Mouse (Mus musculus) C2C12 (cell line): ENCODE data around the gene Gm45233. TPM values are rescaled to one million over a fixed set of nuclear protein-coding genes. Genes with fewer than 3 reads are reported as not detected.

Experiments
- H3K27me3 ChIP-seq: one replicate; pipeline ENCODE4 v1.6.1; 2011; ENCODE audit not compliant: control insufficient read depth, insufficient read depth, insufficient read length
- H3K36me3 ChIP-seq: one replicate; pipeline ENCODE4 v1.6.1; 2011; ENCODE audit not compliant: control insufficient read depth, insufficient read depth
- H3K4me3 ChIP-seq: one replicate; pipeline ENCODE4 v1.5.1; 2011; ENCODE audit warnings: mild to moderate bottlenecking, control low read depth; ENCODE audit not compliant: poor library complexity, insufficient read depth, severe bottlenecking
- H3K79me2 ChIP-seq: one replicate; pipeline ENCODE4 v1.6.1; 2011; ENCODE audit not compliant: control insufficient read depth, insufficient read depth
- H3K79me3 ChIP-seq: one replicate; pipeline ENCODE4 v1.6.1; 2011; ENCODE audit warnings: low read depth, control low read depth
- H3ac ChIP-seq: one replicate; pipeline ENCODE3; 2011; ENCODE audit warnings: low read depth; ENCODE audit not compliant: control insufficient read depth, insufficient read length
- CEBPB ChIP-seq: IDR thresholded peaks from one replicate; pipeline ENCODE4 v1.6.1; 2011; ENCODE audit warnings: low read depth, mild to moderate bottlenecking, control low read depth, moderate library complexity
- CTCF ChIP-seq: IDR thresholded peaks from one replicate; pipeline ENCODE4 v1.5.1; 2011; ENCODE audit not compliant: control insufficient read depth, insufficient read depth, insufficient read length
- FOSL1 ChIP-seq: IDR thresholded peaks from one replicate; pipeline ENCODE4 v1.8.0; 2011; ENCODE audit warnings: mild to moderate bottlenecking, low read length; ENCODE audit not compliant: poor library complexity, insufficient read depth, severe bottlenecking
- MAX ChIP-seq: IDR thresholded peaks from one replicate; pipeline ENCODE4 v1.6.1; 2011; ENCODE audit warnings: mild to moderate bottlenecking, control low read depth
- MYOD1 ChIP-seq: IDR thresholded peaks from one replicate; pipeline ENCODE4 v1.6.1; 2011; ENCODE audit warnings: low read depth; ENCODE audit not compliant: control insufficient read depth, insufficient read length
- MYOG ChIP-seq: IDR thresholded peaks from one replicate; pipeline ENCODE4 v1.6.1; 2011; ENCODE audit not compliant: control insufficient read depth, insufficient read length; ENCODE audit errors: extremely low read depth
- USF1 ChIP-seq: IDR thresholded peaks from one replicate; pipeline ENCODE4 v1.6.1; 2011; ENCODE audit warnings: low read depth, mild to moderate bottlenecking, control low read depth, moderate library complexity
- polyA plus RNA-seq: library from polyadenylated mRNA; unstranded; fragments of >200 nt; fragmentation: generic; extraction: Trizol; gene quantifications from one replicate; pipeline ENCODE4 v1.2.1, GENCODE M21; 2012; ENCODE audit warnings: missing spikeins

Gene Gm45233
- polyA plus RNA-seq, 1 experiment = 0.09 TPM

DNA sequence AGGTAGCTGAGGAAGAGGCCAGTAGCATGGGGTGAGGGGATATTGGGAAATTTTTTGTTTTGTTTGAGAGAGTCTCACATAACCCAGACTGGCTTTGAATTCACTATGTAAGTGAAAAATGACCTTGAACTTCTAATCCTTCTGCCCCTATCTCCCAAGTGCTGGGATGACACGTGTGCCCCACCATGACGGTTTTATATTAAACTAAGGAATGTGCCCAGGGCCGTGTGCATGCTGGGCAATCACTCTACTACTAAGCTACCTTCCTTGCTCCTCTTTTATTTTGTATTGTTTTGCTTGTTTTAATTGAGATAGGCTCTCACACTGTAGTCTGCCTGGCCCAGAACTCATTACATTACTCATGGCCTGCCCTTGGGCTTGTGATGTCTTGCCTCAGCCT, 2.9 kb upstream of the Gm45233 start:
- H3K27me3 ChIP-seq = no peaks in the 10 kb centered on the region
- no peak overlapping the region for H3K4me3 ChIP-seq
- peaks cover 20% of the 10 kb centered on the region for H3K79me2 ChIP-seq
- TF ChIP-seq MAX = no peak
- no peak for TF ChIP-seq CTCF
- no peak for TF ChIP-seq CEBPB
- TF ChIP-seq MYOD1 = no peak
- TF ChIP-seq USF1 = no peak
- TF ChIP-seq MYOG = no peak
- no peak for TF ChIP-seq FOSL1
- H3ac ChIP-seq = no peak overlapping the region
- H3K36me3 ChIP-seq = no peaks in the 10 kb centered on the region
- H3K79me3 ChIP-seq = peaks cover 8% of the 10 kb centered on the region

DNA sequence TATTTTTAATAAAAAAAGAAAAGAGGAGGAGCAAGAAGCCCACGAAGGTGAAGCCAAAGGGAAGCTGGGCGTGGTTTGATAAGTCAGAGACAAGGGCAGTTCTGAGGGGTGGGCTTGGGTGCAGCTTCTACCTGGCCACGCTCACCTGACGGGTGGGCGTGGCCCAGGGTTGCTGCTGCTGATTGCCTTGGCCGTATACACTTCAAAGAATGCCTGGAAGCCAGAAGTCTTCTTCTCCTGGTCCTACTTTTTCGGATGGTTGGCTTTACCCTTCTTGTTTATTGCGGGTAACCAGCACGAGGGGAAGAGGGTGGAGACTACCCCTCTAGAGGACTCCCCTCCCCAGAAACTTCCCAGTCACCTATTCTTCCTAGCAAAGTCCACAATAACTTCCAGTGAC, 1.2 kb upstream of the Gm45233 start:
- Histone ChIP-seq H3ac (no peak overlapping the region), H3K27me3 (no peaks in the 10 kb centered on the region), H3K4me3 (peak overlapping the region; percentile 27), H3K79me2 (peaks cover 32% of the 10 kb centered on the region), H3K79me3 (peaks cover 8% of the 10 kb centered on the region), H3K36me3 (no peaks in the 10 kb centered on the region)
- TF ChIP-seq USF1 (no peak), MYOD1 (no peak), CTCF (no peak), MAX (no peak), FOSL1 (no peak), CEBPB (no peak), MYOG (no peak)

- peaks cover 8% of the 10 kb centered on the region for H3K79me3 ChIP-seq
- no peaks in the 10 kb centered on the region for H3K36me3 ChIP-seq
- H3ac ChIP-seq = peak overlapping the region; percentile 56
- peak overlapping the region; percentile 27 for H3K4me3 ChIP-seq
- no peaks in the 10 kb centered on the region for H3K27me3 ChIP-seq
- no peak for TF ChIP-seq USF1
- no peak for TF ChIP-seq MYOD1
- TF ChIP-seq FOSL1 = no peak
- TF ChIP-seq CEBPB = no peak
- TF ChIP-seq MYOG = no peak
- TF ChIP-seq CTCF = no peak
- no peak for TF ChIP-seq MAX
- H3K79me2 ChIP-seq = peaks cover 35% of the 10 kb centered on the region
These were observed 607 bp upstream of the Gm45233 start for GRCm38 (mm10) chr7:43443126-43443916.

DNA sequence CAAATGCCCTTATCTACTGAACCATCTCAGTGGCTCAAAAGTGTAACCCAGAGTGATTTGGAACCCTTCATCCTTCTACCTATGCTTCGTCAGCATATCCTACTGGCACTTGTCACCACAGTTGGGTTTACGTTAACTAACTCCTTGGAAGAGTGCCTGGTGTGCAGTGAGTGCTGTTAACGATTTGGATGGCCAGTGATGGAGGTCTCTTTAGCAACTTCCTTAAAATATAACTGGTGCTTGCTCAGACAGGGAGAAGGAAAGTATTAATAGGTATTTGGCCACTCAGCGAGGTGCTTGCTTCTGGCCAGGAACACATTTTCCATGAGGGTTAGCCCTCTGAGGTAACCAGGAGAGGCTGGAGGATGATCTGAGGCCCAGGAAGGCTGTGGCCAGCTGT, 3.9 kb downstream of the Gm45233 start:
- H3K27me3 ChIP-seq = no peaks in the 10 kb centered on the region
- no peaks in the 10 kb centered on the region for H3K36me3 ChIP-seq
- H3ac ChIP-seq = no peak overlapping the region
- H3K4me3 ChIP-seq = no peak overlapping the region
- H3K79me2 ChIP-seq = peaks cover 35% of the 10 kb centered on the region
- H3K79me3 ChIP-seq = peaks cover 8% of the 10 kb centered on the region
- TF ChIP-seq CTCF (no peak), MYOG (no peak), CEBPB (no peak), MYOD1 (no peak), MAX (no peak), FOSL1 (no peak), USF1 (no peak)

DNA sequence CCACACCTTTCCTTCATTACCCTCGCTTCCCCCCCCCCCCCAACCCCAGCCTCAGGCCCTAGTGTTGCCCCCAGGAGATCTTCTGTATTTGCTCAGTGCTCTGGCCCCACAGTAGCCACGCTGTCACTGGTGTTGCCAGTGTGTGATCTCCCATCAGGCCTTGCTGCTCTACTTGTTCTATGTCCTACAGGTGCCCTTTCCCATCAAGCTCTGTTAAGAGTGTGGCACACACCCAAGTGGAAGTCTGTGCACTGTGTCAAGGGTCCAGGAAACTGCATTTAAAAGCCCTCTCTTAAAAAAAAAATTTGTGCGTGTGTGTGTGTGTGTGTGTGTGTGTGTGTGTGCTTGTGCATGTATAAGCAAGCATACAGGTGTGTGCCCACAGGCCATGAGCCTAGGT, 4.3 kb downstream of the Gm45233 start:
- H3ac ChIP-seq = no peak overlapping the region
- no peaks in the 10 kb centered on the region for H3K36me3 ChIP-seq
- H3K79me2 ChIP-seq = peaks cover 35% of the 10 kb centered on the region
- peaks cover 8% of the 10 kb centered on the region for H3K79me3 ChIP-seq
- TF ChIP-seq MYOD1 = no peak
- TF ChIP-seq FOSL1 = no peak
- no peak for TF ChIP-seq CEBPB
- no peak for TF ChIP-seq USF1
- TF ChIP-seq CTCF = no peak
- no peak for TF ChIP-seq MAX
- no peaks in the 10 kb centered on the region for H3K27me3 ChIP-seq
- no peak overlapping the region for H3K4me3 ChIP-seq

GRCm38 (mm10) chr7:43449811-43450210, 5.9 kb downstream of the Gm45233 start:
- no peak overlapping the region for H3ac ChIP-seq
- H3K27me3 ChIP-seq = no peaks in the 10 kb centered on the region
- peaks cover 5% of the 10 kb centered on the region for H3K36me3 ChIP-seq
- H3K79me3 ChIP-seq = peaks cover 2% of the 10 kb centered on the region
- TF ChIP-seq MYOG = no peak
- no peak for TF ChIP-seq FOSL1
- no peak for TF ChIP-seq MAX
- TF ChIP-seq USF1 = no peak
- TF ChIP-seq MYOD1 = no peak
- no peak for TF ChIP-seq CEBPB
- no peak for TF ChIP-seq CTCF
- H3K4me3 ChIP-seq = no peak overlapping the region
- H3K79me2 ChIP-seq = peaks cover 27% of the 10 kb centered on the region
